Mouse (Mus musculus) small intestine, adult 2 months (tissue): ENCODE data around the gene Gak.

ENCODE experiments used
- CTCF ChIP-seq: fragments of 200-500 bp; IDR thresholded peaks from 2 replicates; pipeline ENCODE4 v1.5.1; 2012; ENCODE audit warnings: low read depth, mild to moderate bottlenecking, control low read depth, inconsistent platforms, low read length, moderate library complexity, mixed read lengths; ENCODE audit not compliant: insufficient replicate concordance, insufficient read length; ENCODE audit errors: extremely low read depth
- POLR2A ChIP-seq: fragments of 200-500 bp; IDR thresholded peaks from 2 replicates; pipeline ENCODE4 v1.6.1; 2012; ENCODE audit warnings: low read depth, mild to moderate bottlenecking, control low read depth, inconsistent platforms, low read length, moderate library complexity

DNA sequence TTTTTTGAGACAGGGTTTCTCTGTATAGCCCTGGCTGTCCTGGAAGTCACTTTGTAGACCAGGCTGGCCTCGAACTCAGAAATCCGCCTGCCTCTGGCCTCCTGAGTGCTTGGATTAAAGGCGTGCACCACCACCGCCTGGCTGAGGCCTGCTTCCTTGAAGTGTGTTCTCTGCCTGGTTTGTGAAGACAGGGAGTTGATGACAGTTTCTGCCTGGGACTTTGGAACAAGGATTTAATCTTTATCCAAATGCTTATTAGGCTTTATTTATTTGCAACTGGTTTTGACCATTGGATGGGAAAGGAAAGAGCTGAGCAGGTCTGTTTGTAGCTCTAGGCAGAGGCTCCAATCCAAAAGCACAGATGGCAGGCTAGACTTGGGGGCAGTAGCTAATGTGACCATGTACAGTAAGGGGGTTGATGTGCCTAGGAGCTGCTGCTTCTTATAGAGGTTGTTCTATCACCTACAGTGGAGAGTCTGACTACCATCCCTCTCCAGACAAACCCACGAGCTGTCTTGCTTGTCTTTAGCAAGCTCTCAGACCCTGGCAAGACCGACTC lies 48.8 kb upstream of the Gak start:
- TF ChIP-seq POLR2A: no peak
- TF ChIP-seq CTCF: no peak
